Mouse (Mus musculus) lung, adult 2 months (tissue): ENCODE measurements around the gene Cst9.
A peak's percentile ranks its signal among the peaks of the same experiment; 100 is the strongest.

Experiments used
- CTCF ChIP-seq: fragments of 200-500 bp; IDR thresholded peaks from 2 replicates; pipeline ENCODE4 v1.5.1; 2011; ENCODE audit warnings: mild to moderate bottlenecking, low read length, control low read depth; ENCODE audit not compliant: insufficient read depth
- POLR2A ChIP-seq: fragments of 200-500 bp; IDR thresholded peaks from 2 replicates; pipeline ENCODE4 v1.6.1; 2011; ENCODE audit warnings: low read depth, mild to moderate bottlenecking, control low read depth, low read length, borderline replicate concordance; ENCODE audit errors: extremely low read depth

- TF ChIP-seq CTCF: no peak
- peak; percentile 21; the same call in 1 of the 2 replicates for TF ChIP-seq POLR2A
Measured at GRCm38 (mm10) chr2:148864966-148865365, 30.0 kb downstream of the Cst9 start, which contains the start of gene 9230104L09Rik.
